Mouse (Mus musculus) lung, embryonic 15.5 days (tissue): ENCODE measurements around the gene Zfp651. TPM values are rescaled to one million over a fixed set of nuclear protein-coding genes. Genes with fewer than 3 reads are reported as not detected.

ENCODE experiments used
- ATAC-seq: fragments of 200-750 bp; cut with Nextera tagmentation; 2 replicates; pipeline ENCODE4 v1.8.0; 2017; ENCODE audit warnings: moderate number of reproducible peaks, borderline replicate concordance; ENCODE audit not compliant: low FRiP score, low TSS enrichment; ENCODE audit errors: extremely low read depth
- H3K27ac ChIP-seq: fragments of 300-500 bp; sonication (generic); 2 replicates; pipeline ENCODE4 v1.5.1; 2015; ENCODE audit warnings: moderate library complexity, mild to moderate bottlenecking, inconsistent platforms
- H3K27me3 ChIP-seq: fragments of 300-500 bp; sonication (generic); 2 replicates; pipeline ENCODE4 v1.6.1; 2015; ENCODE audit warnings: inconsistent platforms
- H3K36me3 ChIP-seq: fragments of 300-500 bp; sonication (generic); 2 replicates; pipeline ENCODE4 v1.6.1; 2015; ENCODE audit warnings: inconsistent platforms
- H3K4me1 ChIP-seq: fragments of 300-500 bp; sonication (generic); 2 replicates; pipeline ENCODE4 v1.6.1; 2015; ENCODE audit warnings: inconsistent platforms
- H3K4me2 ChIP-seq: fragments of 300-500 bp; sonication (generic); 2 replicates; pipeline ENCODE4 v1.6.1; 2015; ENCODE audit warnings: inconsistent platforms, mild to moderate bottlenecking, moderate library complexity
- H3K4me3 ChIP-seq: fragments of 300-500 bp; sonication (generic); 2 replicates; pipeline ENCODE4 v1.5.1; 2015; ENCODE audit warnings: mild to moderate bottlenecking, inconsistent platforms
- H3K9ac ChIP-seq: fragments of 300-500 bp; sonication (generic); 2 replicates; pipeline ENCODE4 v1.6.1; 2015; ENCODE audit warnings: inconsistent platforms
- H3K9me3 ChIP-seq: fragments of 300-500 bp; sonication (generic); 2 replicates; pipeline ENCODE4 v1.6.1; 2016; ENCODE audit warnings: inconsistent platforms
- WGBS: fragments of 180-500 bp; shearing (Covaris S2); methylation state at CpG from one replicate; pipeline ENCODE4 v1.1.7; 2015; 5-methylcytosine and 5-hydroxymethylcytosine counted together
- polyA plus RNA-seq: library from polyadenylated mRNA; unstranded; fragments of >200 nt; fragmentation: Nextera tagmentation; extraction: Ambion mirVana; gene quantifications from 2 replicates; pipeline ENCODE4 v1.2.1, GENCODE M21; 2015

Gene Zfp651
- polyA plus RNA-seq, 1 experiment from 2014 or later = 16.7 TPM

DNA sequence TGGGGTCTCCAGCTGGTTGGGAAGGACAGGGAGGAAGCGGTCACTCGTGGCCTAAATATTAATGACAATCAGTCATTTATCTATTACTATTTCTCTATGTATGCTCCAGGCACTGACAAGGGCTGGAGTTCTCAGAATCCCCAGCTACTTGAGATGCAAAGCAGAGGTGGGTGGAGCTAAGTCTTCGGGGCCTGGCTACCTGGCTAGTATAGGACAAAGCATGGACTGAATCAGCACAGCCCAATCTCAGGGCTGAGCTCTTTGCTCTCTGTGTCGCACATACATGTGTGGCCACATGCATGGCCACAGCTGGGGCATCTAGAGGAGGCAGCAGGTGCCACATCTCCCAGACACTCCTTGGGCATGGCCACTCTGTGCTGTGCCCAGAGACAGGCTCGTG is 61.6 kb downstream of the Zfp651 start:
- no peak overlapping the region for H3K4me2 ChIP-seq
- H3K9ac ChIP-seq = no peak overlapping the region
- H3K36me3 ChIP-seq = no peaks in the 10 kb centered on the region
- H3K4me3 ChIP-seq = no peak overlapping the region
- H3K9me3 ChIP-seq = no peaks in the 10 kb centered on the region
- no peak overlapping the region for H3K27ac ChIP-seq
- WGBS = 61% methylated on average over 5 of the region's 5 CpGs
- peaks cover 10% of the 10 kb centered on the region; the same call in 1 of the 2 replicates for H3K4me1 ChIP-seq
- no peak for ATAC-seq
- no peaks in the 10 kb centered on the region for H3K27me3 ChIP-seq

Other genes with a start within 250 kb of the Zfp651 start
- gene Lyzl4, start 117.2 kb upstream of the Zfp651 start, polyA plus RNA-seq = 0.16 TPM in 1 of 2 replicates, not detected in the other
- 0.30 and 0.55 TPM in 2 replicates for gene Vipr1, start 116.6 kb upstream of the Zfp651 start, polyA plus RNA-seq
- 9.8 and 10.3 TPM in 2 replicates for gene Sec22c, start 53.8 kb upstream of the Zfp651 start, polyA plus RNA-seq
- 96.0 and 101 TPM in 2 replicates for gene Ss18l2, start 49.0 kb upstream of the Zfp651 start, polyA plus RNA-seq
- gene Nktr, start 40.2 kb upstream of the Zfp651 start, polyA plus RNA-seq = 57.5 and 60.4 TPM in 2 replicates
- gene Klhl40, start 18.3 kb downstream of the Zfp651 start, polyA plus RNA-seq = 0.47 and 0.49 TPM in 2 replicates
- gene Hhatl, start 33.2 kb downstream of the Zfp651 start, polyA plus RNA-seq = 0.96 and 1.8 TPM in 2 replicates
- 1.2 TPM in 2 replicates for gene Ccdc13, start 80.1 kb downstream of the Zfp651 start, polyA plus RNA-seq
- gene Higd1a, start 99.0 kb downstream of the Zfp651 start, polyA plus RNA-seq = 155 and 175 TPM in 2 replicates
- gene Ackr2, start 139.0 kb downstream of the Zfp651 start, polyA plus RNA-seq = 1.1 and 1.3 TPM in 2 replicates
- gene Cyp8b1, start 157.0 kb downstream of the Zfp651 start, polyA plus RNA-seq = not detected in 2 replicates
- 2.2 and 2.5 TPM in 2 replicates for gene Fam198a, start 191.7 kb downstream of the Zfp651 start, polyA plus RNA-seq
- 13.0 and 13.5 TPM in 2 replicates for gene Pomgnt2, start 237.8 kb downstream of the Zfp651 start, polyA plus RNA-seq